Mouse (Mus musculus): Measurements from ENCODE around the gene 6030408B16Rik.

GRCm38 (mm10) chr15:101333165-101333564 lies 40.2 kb downstream of the 6030408B16Rik start:
- no peak for TF ChIP-seq CTCF (conservative IDR thresholded peaks at IDR 0.05; ENCODE audit: insufficient read depth, insufficient read length, low read depth, low read length)
- TF ChIP-seq POLR2A (IDR thresholded peaks at IDR 0.05; ENCODE audit: low read depth, low read length), result no peak

Data from kidney, adult 2 months (tissue).